33 mouse cellular contexts compared by ENCODE assay signal in genomic region chr13:49193650-49194049, GRCm38 (mm10). TPM values are rescaled to one million over a fixed set of nuclear protein-coding genes. Genes with fewer than 3 reads are reported as not detected.
"Had no signal": no experiment of that assay in that cellular context is flagged by ENCODE, and none has a peak within 500 bp of the region (broad histone marks: within the 10 kb centered on the region; RNA-seq: fewer than 3 reads in every experiment).

No protein-coding gene starts in this region.

- H3K9me3 ChIP-seq: limb, embryonic 10.5 days; limb, embryonic 12.5 days; limb, embryonic 13.5 days; limb, embryonic 15.5 days; liver, embryonic 12.5 days; liver, embryonic 13.5 days; liver, embryonic 15.5 days; lung, embryonic 15.5 days; midbrain, embryonic 10.5 days; midbrain, embryonic 12.5 days; midbrain, embryonic 13.5 days; midbrain, embryonic 15.5 days; neural tube, embryonic 12.5 days; neural tube, embryonic 13.5 days had no signal

- H3K9ac ChIP-seq: limb, embryonic 12.5 days; limb, embryonic 13.5 days; limb, embryonic 15.5 days; liver, embryonic 12.5 days; liver, embryonic 13.5 days; liver, embryonic 14.5 days; liver, embryonic 15.5 days; liver, postnatal 0 days; lung, embryonic 14.5 days; lung, embryonic 15.5 days; midbrain, embryonic 12.5 days; midbrain, embryonic 13.5 days; midbrain, embryonic 15.5 days; neural tube, embryonic 12.5 days; neural tube, embryonic 13.5 days had no signal

- H3K4me3 ChIP-seq: limb, embryonic 10.5 days; limb, embryonic 12.5 days; limb, embryonic 13.5 days; limb, embryonic 15.5 days; liver, embryonic 12.5 days; liver, embryonic 13.5 days; liver, embryonic 15.5 days; lung, embryonic 15.5 days; midbrain, embryonic 10.5 days; midbrain, embryonic 12.5 days; midbrain, embryonic 13.5 days; midbrain, embryonic 15.5 days; myocyte; neural tube, embryonic 12.5 days; neural tube, embryonic 13.5 days had no signal

- H3K27ac ChIP-seq: limb, embryonic 10.5 days; limb, embryonic 12.5 days; limb, embryonic 13.5 days; limb, embryonic 15.5 days; liver, embryonic 12.5 days; liver, embryonic 13.5 days; liver, embryonic 14.5 days; liver, embryonic 15.5 days; lung, embryonic 15.5 days; midbrain, embryonic 10.5 days; midbrain, embryonic 12.5 days; midbrain, embryonic 13.5 days; midbrain, embryonic 15.5 days; neural tube, embryonic 12.5 days; neural tube, embryonic 13.5 days had no signal

- H3K27me3 ChIP-seq: limb, embryonic 12.5 days; limb, embryonic 13.5 days; limb, embryonic 15.5 days; liver, embryonic 12.5 days; liver, embryonic 13.5 days; liver, embryonic 15.5 days; lung, embryonic 15.5 days; midbrain, embryonic 15.5 days; neural tube, embryonic 12.5 days had no signal

- H3K4me2 ChIP-seq: limb, embryonic 12.5 days; limb, embryonic 13.5 days; limb, embryonic 15.5 days; liver, embryonic 11.5 days; liver, embryonic 12.5 days; liver, embryonic 13.5 days; liver, embryonic 15.5 days; lung, embryonic 14.5 days; lung, embryonic 15.5 days; midbrain, embryonic 11.5 days; midbrain, embryonic 12.5 days; midbrain, embryonic 13.5 days; midbrain, embryonic 15.5 days; neural tube, embryonic 12.5 days; neural tube, embryonic 13.5 days had no signal

- DNase-seq: left cerebral cortex, postnatal 4 days; liver; liver, embryonic 13.5 days; liver, postnatal 0 days; lung, adult 18-20 months; lung, adult 2 months; lung, embryonic 14.5 days; lung, postnatal 10 days; lung, postnatal 14 days; lung, postnatal 36 days; lung, postnatal 4 days; midbrain, embryonic 14.5 days had no signal

- ATAC-seq: liver, embryonic 12.5 days; liver, postnatal 0 days; lung, postnatal 0 days; midbrain, embryonic 13.5 days; midbrain, embryonic 15.5 days; midbrain, embryonic 16.5 days had no signal

- H3K36me3 ChIP-seq: limb, embryonic 10.5 days; lung, embryonic 15.5 days; midbrain, embryonic 12.5 days; midbrain, embryonic 13.5 days; midbrain, embryonic 15.5 days; neural tube, embryonic 13.5 days had no signal

RNA-seq across cellular contexts. Expression of gene Wnk2, which starts 45.8 kb away (rescaled TPM):
- total RNA-seq: megakaryocyte progenitor cell, adult 5-6 weeks; monocyte, adult 5-6 weeks had no signal
- polyA plus RNA-seq: myocyte had no signal
